Mouse (Mus musculus) MEL (cell line): ENCODE measurements at regions not wholly inside any gene's neighbourhood (a gene's known extent, or its start where the extent isn't known, plus 50 kb on each side); places are given as distances from the start of the nearest gene placed in this dataset.

Source experiments
- DNase-seq: peaks from one replicate; pipeline ENCODE4 v3.0.0; 2011; ENCODE audit warnings: low read depth, low spot score
- H3K27ac ChIP-seq: 2 replicates; pipeline ENCODE4 v1.5.1; 2012; ENCODE audit warnings: low read depth, mild to moderate bottlenecking, control low read depth, low read length, moderate library complexity; ENCODE audit not compliant: control insufficient read depth
- H3K27me3 ChIP-seq, 2 experiments: fragments of 150-350 bp in 1 of 2; sonication (generic) in 1 of 2; 2 replicates each; pipeline ENCODE4 v1.6.1; 2012; ENCODE audit warnings: low read length in 2 of 2, mild to moderate bottlenecking in 2 of 2, improper control_type of control experiment in 1 of 2, moderate library complexity in 1 of 2; ENCODE audit not compliant: insufficient read depth in 2 of 2, control insufficient read depth in 1 of 2
- H3K36me3 ChIP-seq, 2 experiments: 2 replicates each; pipeline ENCODE4 v1.6.1; 2012 to 2014; ENCODE audit warnings: low read length in 2 of 2, improper control_type of control experiment in 1 of 2, inconsistent platforms in 1 of 2, mild to moderate bottlenecking in 1 of 2; ENCODE audit not compliant: insufficient read depth in 2 of 2, control insufficient read depth in 1 of 2
- H3K4me1 ChIP-seq, 2 experiments: fragments of 150-350 bp in 1 of 2; sonication (generic) in 1 of 2; 2 replicates each; pipeline ENCODE4 v1.6.1; 2012; ENCODE audit warnings: low read length in 2 of 2, improper control_type of control experiment in 1 of 2, mild to moderate bottlenecking in 1 of 2; ENCODE audit not compliant: insufficient read depth in 2 of 2, control insufficient read depth in 1 of 2
- H3K4me3 ChIP-seq, 2 experiments: fragments of 150-350 bp in 1 of 2; sonication (generic) in 1 of 2; 2 replicates each; pipeline ENCODE4 v1.5.1; 2012; ENCODE audit warnings: low read depth in 2 of 2, low read length in 2 of 2, mild to moderate bottlenecking in 2 of 2, moderate library complexity in 2 of 2, control low read depth in 1 of 2, improper control_type of control experiment in 1 of 2; ENCODE audit not compliant: control insufficient read depth in 1 of 2, insufficient read depth in 1 of 2
- H3K79me2 ChIP-seq: 2 replicates; pipeline ENCODE4 v1.6.1; 2012; ENCODE audit warnings: mild to moderate bottlenecking, low read length, moderate library complexity; ENCODE audit not compliant: control insufficient read depth, poor library complexity, insufficient read depth
- H3K9ac ChIP-seq: 2 replicates; pipeline ENCODE4 v1.6.1; 2012; ENCODE audit warnings: low read depth, mild to moderate bottlenecking, control low read depth, low read length, moderate library complexity; ENCODE audit not compliant: control insufficient read depth, poor library complexity, severe bottlenecking
- H3K9me3 ChIP-seq: fragments of 150-350 bp; sonication (generic); replicated peaks from 2 replicates; pipeline ENCODE4 v1.6.1; 2012; ENCODE audit warnings: mild to moderate bottlenecking, low read length, improper control_type of control experiment, moderate library complexity; ENCODE audit not compliant: insufficient read depth
- CTCF ChIP-seq, 3 experiments: IDR thresholded peaks in 2 of 3; conservative IDR thresholded peaks in 1 of 3; 2 replicates each; pipeline ENCODE4 v1.5.1; 2011 to 2012; ENCODE audit warnings: low read length in 3 of 3, low read depth in 2 of 3, mild to moderate bottlenecking in 2 of 3, improper control_type of control experiment in 1 of 3, inconsistent platforms in 1 of 3, mixed read lengths in 1 of 3, moderate library complexity in 1 of 3; ENCODE audit not compliant: control insufficient read depth in 1 of 3, insufficient read depth in 1 of 3, poor library complexity in 1 of 3, severe bottlenecking in 1 of 3
- ELF1 ChIP-seq: IDR thresholded peaks from 2 replicates; pipeline ENCODE4 v1.6.1; 2014; ENCODE audit warnings: low read depth, mild to moderate bottlenecking, inconsistent platforms, low read length, improper control_type of control experiment, moderate library complexity
- EP300 ChIP-seq, 2 experiments: IDR thresholded peaks; 2 replicates each; pipeline ENCODE4 v1.6.1; 2011; ENCODE audit warnings: improper control_type of control experiment in 2 of 2, low read length in 2 of 2, low read depth in 1 of 2, mild to moderate bottlenecking in 1 of 2
- GABPA ChIP-seq: IDR thresholded peaks from 2 replicates; pipeline ENCODE4 v1.6.1; 2012; ENCODE audit warnings: low read depth, mild to moderate bottlenecking, inconsistent platforms, low read length, improper control_type of control experiment, moderate library complexity
- HCFC1 ChIP-seq: IDR thresholded peaks from 2 replicates; pipeline ENCODE4 v1.6.1; 2012; ENCODE audit warnings: low read depth, mild to moderate bottlenecking, inconsistent platforms, low read length, improper control_type of control experiment, moderate library complexity
- KAT2A ChIP-seq: conservative IDR thresholded peaks from 2 replicates; pipeline ENCODE4 v1.6.1; 2012; ENCODE audit warnings: low read depth, low read length, improper control_type of control experiment, inconsistent platforms
- MAFK ChIP-seq: IDR thresholded peaks from 2 replicates; pipeline ENCODE4 v1.6.1; 2011; ENCODE audit warnings: low read depth, mild to moderate bottlenecking, low read length, improper control_type of control experiment, borderline replicate concordance
- MAX ChIP-seq: IDR thresholded peaks from 2 replicates; pipeline ENCODE4 v1.6.1; 2011; ENCODE audit warnings: low read length, improper control_type of control experiment
- MAZ ChIP-seq: IDR thresholded peaks from 2 replicates; pipeline ENCODE4 v1.6.1; 2012; ENCODE audit warnings: low read depth, mild to moderate bottlenecking, inconsistent platforms, low read length, improper control_type of control experiment
- MYB ChIP-seq: IDR thresholded peaks from 2 replicates; pipeline ENCODE4 v1.6.1; 2011; ENCODE audit warnings: mild to moderate bottlenecking, low read depth, low read length, improper control_type of control experiment
- MYC ChIP-seq: IDR thresholded peaks from 2 replicates; pipeline ENCODE4 v1.6.1; 2011; ENCODE audit warnings: low read depth, mild to moderate bottlenecking, low read length, improper control_type of control experiment, moderate library complexity
- POLR2A ChIP-seq, 2 experiments: IDR thresholded peaks; 2 replicates each; pipeline ENCODE4 v1.6.1; 2011 to 2012; ENCODE audit warnings: low read length in 2 of 2, mild to moderate bottlenecking in 2 of 2, control low read depth in 1 of 2, improper control_type of control experiment in 1 of 2, low read depth in 1 of 2, moderate library complexity in 1 of 2; ENCODE audit not compliant: control insufficient read depth in 1 of 2, insufficient read depth in 1 of 2, poor library complexity in 1 of 2
- SIN3A ChIP-seq: IDR thresholded peaks from 2 replicates; pipeline ENCODE4 v1.6.1; 2012; ENCODE audit warnings: low read length, improper control_type of control experiment, inconsistent platforms
- TAL1 ChIP-seq: IDR thresholded peaks from 2 replicates; pipeline ENCODE4 v1.6.1; 2012; ENCODE audit warnings: mild to moderate bottlenecking, inconsistent platforms, low read length, moderate library complexity, mixed read lengths
- TBP ChIP-seq: IDR thresholded peaks from 2 replicates; pipeline ENCODE4 v1.8.0; 2011; ENCODE audit warnings: low read depth, low read length, improper control_type of control experiment
- USF1 ChIP-seq: IDR thresholded peaks from 2 replicates; pipeline ENCODE4 v1.6.1; 2014; ENCODE audit warnings: low read depth, mild to moderate bottlenecking, inconsistent platforms, low read length, improper control_type of control experiment, moderate library complexity
- ZNF384 ChIP-seq: IDR thresholded peaks from 2 replicates; pipeline ENCODE4 v1.6.1; 2012; ENCODE audit warnings: low read depth, mild to moderate bottlenecking, inconsistent platforms, low read length, improper control_type of control experiment

DNA sequence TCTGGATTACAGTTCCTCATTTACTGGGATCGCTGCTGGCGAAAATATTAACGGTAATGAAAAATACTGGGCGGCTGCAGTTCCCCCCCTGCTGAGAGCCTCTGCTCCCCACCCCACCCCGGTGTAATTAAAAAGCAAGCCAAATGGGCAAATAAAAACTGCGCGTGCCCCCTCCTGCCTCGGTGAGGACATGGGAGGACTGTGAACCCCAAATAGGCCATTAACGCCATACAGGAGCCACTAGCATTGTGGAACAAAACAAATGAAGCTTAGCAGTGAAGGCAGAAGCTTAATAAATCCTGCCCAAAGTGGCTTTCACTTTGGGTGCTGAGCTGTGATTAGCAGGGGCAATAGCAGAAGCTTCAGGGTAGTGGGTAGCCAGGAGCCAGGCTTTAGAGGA lies 52.3 kb upstream of the Sdk2 start:
- TF ChIP-seq TBP (no peak), TAL1 (no peak), KAT2A (no peak), ELF1 (no peak), GABPA (no peak), POLR2A (IDR thresholded peaks at IDR 0.05; ENCODE audit: control insufficient read depth in 1 of 2, insufficient read depth in 1 of 2, low read depth in 1 of 2, low read length in 2 of 2, poor library complexity in 1 of 2) (no peak), MAX (no peak), ZNF384 (no peak), EP300 (IDR thresholded peaks at IDR 0.05; ENCODE audit: low read depth in 1 of 2, low read length in 2 of 2) (no peak), MAZ (no peak), MYB (no peak), CTCF (IDR thresholded peaks at IDR 0.05 in 2 of 3, conservative IDR thresholded peaks at IDR 0.05 in 1 of 3; ENCODE audit: control insufficient read depth in 1 of 3, insufficient read depth in 1 of 3, low read depth in 2 of 3, low read length in 3 of 3, poor library complexity in 1 of 3, severe bottlenecking in 1 of 3) (no peak), HCFC1 (no peak), SIN3A (no peak), MAFK (no peak), USF1 (no peak), MYC (no peak)

More for the DNA sequence above, 52.3 kb upstream of the Sdk2 start:
- Histone ChIP-seq H3K27me3 (no peaks in the 10 kb centered on the region), H3K4me3 (no peak overlapping the region), H3K4me1 (no peaks in the 10 kb centered on the region), H3K9ac (no peak overlapping the region), H3K27ac (no peak overlapping the region), H3K79me2 (no peaks in the 10 kb centered on the region), H3K36me3 (no peaks in the 10 kb centered on the region), H3K9me3 (no peaks in the 10 kb centered on the region; the same call in 1 of the 2 replicates)
- no peak for DNase-seq
